In the genomic region with DNA sequence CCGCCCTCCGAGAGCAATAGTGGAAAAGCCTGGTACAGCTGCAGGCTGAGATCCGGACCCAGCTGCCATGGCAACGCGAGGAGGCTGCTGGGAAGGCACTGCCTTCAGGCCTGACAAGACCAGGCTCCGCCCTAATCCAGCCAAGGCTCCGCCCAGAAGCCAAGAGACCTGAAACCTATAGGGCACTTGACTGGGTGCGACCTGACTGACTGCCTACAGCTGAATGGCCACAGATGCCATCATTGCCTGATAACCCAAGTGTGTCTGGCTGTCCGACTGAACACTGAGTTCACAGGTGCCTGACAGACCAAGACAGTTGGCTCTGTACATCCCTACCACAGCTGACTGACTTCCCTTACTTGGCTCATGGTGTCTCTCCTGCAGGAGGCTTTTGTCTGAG, we compare ENCODE assay signal across 7 mouse cellular contexts. TPM values are rescaled to one million over a fixed set of nuclear protein-coding genes. Genes with fewer than 3 reads are reported as not detected.
DNase-seq lines count a peak whose midpoint lies in the region; ATAC-seq and TF ChIP-seq lines count a peak whose summit lies in the region.

No protein-coding gene starts in this region.

- H3K4me2 ChIP-seq in forebrain, embryonic 11.5 days (ENCODE audit: low read depth, low read length, severe bottlenecking), result peak overlapping the region; percentile 36; the same call in 1 of the 2 replicates
- H3K4me2 ChIP-seq in kidney, embryonic 15.5 days, result peak overlapping the region; percentile 48
- peak overlapping the region; percentile 38; the same call in 1 of the 2 replicates for H3K4me2 ChIP-seq in liver, embryonic 11.5 days
- peak overlapping the region; percentile 46 for H3K4me2 ChIP-seq in neural tube, embryonic 13.5 days

- no peak for TF ChIP-seq CTCF in E14TG2a.4 (conservative IDR thresholded peaks at IDR 0.05; ENCODE audit: low read length)

- ATAC-seq in forebrain, embryonic 11.5 days (replicated peaks; ENCODE audit: low FRiP score), result peak; percentile 88
- ATAC-seq in kidney, embryonic 15.5 days (replicated peaks; ENCODE audit: low FRiP score), result peak; percentile 91
- peak; percentile 85 for ATAC-seq in liver, embryonic 11.5 days (replicated peaks; ENCODE audit: low FRiP score)
- peak; percentile 96 for ATAC-seq in neural tube, embryonic 13.5 days (ENCODE audit: low read depth)

- peaks cover 16% of the 10 kb centered on the region for H3K4me1 ChIP-seq in E14TG2a.4 (replicated peaks; ENCODE audit: low read depth, low read length)
- H3K4me1 ChIP-seq in forebrain, embryonic 11.5 days (replicated peaks; ENCODE audit: control insufficient read depth, insufficient read depth, low read length), result peaks cover 5% of the 10 kb centered on the region; the same call in 1 of the 2 replicates
- peaks cover 11% of the 10 kb centered on the region for H3K4me1 ChIP-seq in kidney, embryonic 15.5 days
- H3K4me1 ChIP-seq in liver, embryonic 11.5 days (replicated peaks; ENCODE audit: control insufficient read depth, insufficient read depth, low read length), result peaks cover 6% of the 10 kb centered on the region
- H3K4me1 ChIP-seq in neural tube, embryonic 13.5 days (replicated peaks), result peaks cover 14% of the 10 kb centered on the region

- H3K4me3 ChIP-seq in E14TG2a.4 (replicated peaks; ENCODE audit: low read length), result peak overlapping the region; percentile 48; the same call in 1 of the 2 replicates
- H3K4me3 ChIP-seq in forebrain, embryonic 11.5 days (ENCODE audit: low read depth, low read length), result no peak overlapping the region; the same call in 1 of the 2 replicates
- 0 out of 2 replicates have a peak overlapping the region, but pooled peaks have one; percentile 12 for H3K4me3 ChIP-seq in kidney, embryonic 15.5 days (replicated peaks)
- no peak overlapping the region for H3K4me3 ChIP-seq in liver, embryonic 11.5 days (ENCODE audit: low read depth, low read length)
- 0 out of 2 replicates have a peak overlapping the region, but pooled peaks have one; percentile 8 for H3K4me3 ChIP-seq in neural tube, embryonic 13.5 days

- no peaks in the 10 kb centered on the region for H3K9me3 ChIP-seq in E14TG2a.4 (ENCODE audit: low read length)
- H3K9me3 ChIP-seq in forebrain, embryonic 11.5 days (ENCODE audit: control insufficient read depth, low read length), result no peaks in the 10 kb centered on the region
- H3K9me3 ChIP-seq in kidney, embryonic 15.5 days (replicated peaks), result no peaks in the 10 kb centered on the region
- H3K9me3 ChIP-seq in liver, embryonic 11.5 days (ENCODE audit: control insufficient read depth, low read length), result no peaks in the 10 kb centered on the region
- no peaks in the 10 kb centered on the region for H3K9me3 ChIP-seq in neural tube, embryonic 13.5 days

- peak; percentile 24 for DNase-seq in 416B (ENCODE audit: low read depth)
- peak; percentile 88 for DNase-seq in forebrain, embryonic 11.5 days (ENCODE audit: low spot score)
- peak; percentile 53 for DNase-seq in liver, embryonic 11.5 days (ENCODE audit: low spot score)
- peak; percentile 49 for DNase-seq in testis, postnatal 14 days (ENCODE audit: low spot score)

- 0 out of 2 replicates have a peak, but pooled peaks cover 2% of the 10 kb centered on the region for H3K27me3 ChIP-seq in E14TG2a.4 (ENCODE audit: insufficient read depth, low read length)
- H3K27me3 ChIP-seq in forebrain, embryonic 11.5 days (ENCODE audit: control insufficient read depth, insufficient read depth, low read length), result no peaks in the 10 kb centered on the region
- no peaks in the 10 kb centered on the region for H3K27me3 ChIP-seq in kidney, embryonic 15.5 days
- no peaks in the 10 kb centered on the region for H3K27me3 ChIP-seq in liver, embryonic 11.5 days (replicated peaks; ENCODE audit: control insufficient read depth, insufficient read depth, low read length)
- H3K27me3 ChIP-seq in neural tube, embryonic 13.5 days, result no peaks in the 10 kb centered on the region

- 2% methylated on average over 9 of the region's 9 CpGs for WGBS in forebrain, embryonic 11.5 days
- 7% methylated on average over 9 of the region's 9 CpGs for WGBS in kidney, embryonic 15.5 days
- WGBS in liver, embryonic 11.5 days, result 10% methylated on average over 9 of the region's 9 CpGs
- 4% methylated on average over 9 of the region's 9 CpGs for WGBS in neural tube, embryonic 13.5 days

- H3K9ac ChIP-seq in forebrain, embryonic 11.5 days (ENCODE audit: low read length), result 0 out of 2 replicates have a peak overlapping the region, but pooled peaks have one; percentile 28
- no peak overlapping the region for H3K9ac ChIP-seq in kidney, embryonic 15.5 days
- no peak overlapping the region for H3K9ac ChIP-seq in liver, embryonic 11.5 days (ENCODE audit: low read depth, low read length)
- peak overlapping the region; percentile 61; the same call in 1 of the 2 replicates for H3K9ac ChIP-seq in neural tube, embryonic 13.5 days

- no peak overlapping the region for H3K27ac ChIP-seq in forebrain, embryonic 11.5 days (ENCODE audit: low read depth, low read length)
- no peak overlapping the region for H3K27ac ChIP-seq in kidney, embryonic 15.5 days
- H3K27ac ChIP-seq in liver, embryonic 11.5 days (ENCODE audit: low read depth, low read length), result no peak overlapping the region
- H3K27ac ChIP-seq in neural tube, embryonic 13.5 days (replicated peaks), result peak overlapping the region; percentile 77

- no peaks in the 10 kb centered on the region for H3K36me3 ChIP-seq in E14TG2a.4 (ENCODE audit: insufficient read depth, low read length)
- H3K36me3 ChIP-seq in forebrain, embryonic 11.5 days (ENCODE audit: control insufficient read depth, insufficient read depth, low read length), result no peaks in the 10 kb centered on the region
- H3K36me3 ChIP-seq in kidney, embryonic 15.5 days, result no peaks in the 10 kb centered on the region
- no peaks in the 10 kb centered on the region for H3K36me3 ChIP-seq in liver, embryonic 11.5 days (ENCODE audit: control insufficient read depth, insufficient read depth, low read length)
- no peaks in the 10 kb centered on the region for H3K36me3 ChIP-seq in neural tube, embryonic 13.5 days

RNA-seq across cellular contexts. Expression of a gene that starts 19.4 kb away (rescaled TPM):
- 3.1 and 3.6 TPM in 2 replicates for polyA plus RNA-seq in forebrain, embryonic 11.5 days (2014; fragmentation: Nextera tagmentation; extraction: Ambion mirVana)
- 2.3 and 2.8 TPM in 2 replicates for polyA plus RNA-seq in kidney, embryonic 15.5 days (2015; fragmentation: Nextera tagmentation; extraction: Ambion mirVana)
- polyA plus RNA-seq in liver, embryonic 11.5 days (2014; fragmentation: Nextera tagmentation; extraction: Ambion mirVana), result 1.4 and 1.5 TPM in 2 replicates
- polyA plus RNA-seq in neural tube, embryonic 13.5 days (2015; fragmentation: Nextera tagmentation; extraction: Ambion mirVana), result 7.8 and 9.4 TPM in 2 replicates

Comparison
In these comparisons a context has a peak if more than half of its experiments do, and no peak if none do; other contexts are left out.
1. DNase-seq: peak in every context shown above with its lines; median percentile 88 in forebrain, embryonic 11.5 days; 53 in liver, embryonic 11.5 days; 49 in testis, postnatal 14 days; 24 in 416B.
2. H3K4me3 ChIP-seq: peak in E14TG2a.4 (single experiment), kidney, embryonic 15.5 days (single experiment) and neural tube, embryonic 13.5 days (single experiment); none in forebrain, embryonic 11.5 days (single experiment) and liver, embryonic 11.5 days (single experiment).
3. H3K9ac ChIP-seq: peak in forebrain, embryonic 11.5 days (single experiment) and neural tube, embryonic 13.5 days (single experiment); none in kidney, embryonic 15.5 days (single experiment) and liver, embryonic 11.5 days (single experiment).
4. Peak in every context shown above with its lines, with median percentiles within 50 percentile points of each other: ATAC-seq and H3K4me2 ChIP-seq.